ENCODE assay signal across 16 mouse cellular contexts in the genomic region with DNA sequence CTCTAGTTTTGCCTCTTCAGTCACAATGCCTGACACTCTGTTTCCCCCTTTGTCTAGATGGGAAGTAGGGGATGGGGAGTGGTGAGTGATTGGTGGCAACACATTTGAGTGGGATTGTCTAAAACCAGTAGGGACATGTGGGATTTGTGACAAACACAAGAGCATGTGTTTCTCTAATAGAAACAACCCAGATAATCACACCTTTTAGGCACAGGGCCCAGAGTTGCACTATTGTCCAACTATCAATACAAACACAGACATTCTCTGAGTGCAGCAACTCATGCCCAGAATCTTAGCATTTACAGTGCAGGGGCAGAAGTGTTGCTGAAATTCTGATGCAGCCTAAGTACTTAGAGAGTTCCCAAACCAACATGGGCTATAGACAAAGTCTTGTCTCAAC.
"Had no signal": no experiment of that assay in that cellular context is flagged by ENCODE, and none has a peak within 500 bp of the region (broad histone marks: within the 10 kb centered on the region; RNA-seq: fewer than 3 reads in every experiment).

No protein-coding gene starts in this region.

- H3K27ac ChIP-seq: liver, embryonic 14.5 days; lung, embryonic 15.5 days; midbrain, embryonic 12.5 days; neural tube, embryonic 12.5 days; stomach, embryonic 15.5 days; stomach, postnatal 0 days had no signal

- H3K4me3 ChIP-seq: lung, embryonic 15.5 days; megakaryocyte, embryonic 14.5 days; midbrain, embryonic 12.5 days; neural tube, embryonic 12.5 days; stomach, embryonic 15.5 days had no signal

- H3K9me3 ChIP-seq: lung, embryonic 15.5 days; midbrain, embryonic 12.5 days; neural tube, embryonic 12.5 days; stomach, embryonic 15.5 days had no signal

- ATAC-seq: lung, postnatal 0 days had no signal

- H3K9ac ChIP-seq: liver, embryonic 14.5 days; lung, embryonic 15.5 days; midbrain, embryonic 12.5 days; neural tube, embryonic 12.5 days; stomach, embryonic 15.5 days had no signal

- H3K36me3 ChIP-seq: lung, embryonic 15.5 days; midbrain, embryonic 12.5 days; neural tube, embryonic 12.5 days; stomach, embryonic 15.5 days had no signal

- H3K4me1 ChIP-seq: lung, embryonic 15.5 days; megakaryocyte, embryonic 14.5 days; neural tube, embryonic 12.5 days; stomach, embryonic 15.5 days had no signal

- H3K4me2 ChIP-seq: lung, embryonic 15.5 days; midbrain, embryonic 12.5 days; neural tube, embryonic 12.5 days; stomach, embryonic 15.5 days had no signal

- DNase-seq: lung, adult 18-20 months; lung, postnatal 14 days; lung, postnatal 4 days; midbrain, embryonic 14.5 days; right cerebral cortex, postnatal 14 days; thymus, adult 2 months; thymus, postnatal 25 days; thymus, postnatal 4 days had no signal

- H3K27me3 ChIP-seq: lung, embryonic 15.5 days; megakaryocyte, embryonic 14.5 days; midbrain, embryonic 12.5 days; neural tube, embryonic 12.5 days; stomach, embryonic 15.5 days had no signal
